Mouse (Mus musculus) embryonic facial prominence, embryonic 11.5 days (tissue): Measurements from ENCODE around the gene Tln2. TPM values are rescaled to one million over a fixed set of nuclear protein-coding genes. Genes with fewer than 3 reads are reported as not detected.
A peak's percentile ranks its signal among the peaks of the same experiment; 100 is the strongest.

Source experiments
- ATAC-seq: fragments of 200-750 bp; cut with Nextera tagmentation; replicated peaks from 2 replicates; pipeline ENCODE4 v1.8.0; 2017; ENCODE audit warnings: low read depth; ENCODE audit not compliant: insufficient number of reproducible peaks, low FRiP score, low TSS enrichment
- DNase-seq: peaks from one replicate; pipeline ENCODE4 v3.0.0-alpha.2; 2015; ENCODE audit warnings: low spot score
- H3K27ac ChIP-seq: fragments of 300-500 bp; sonication (generic); replicated peaks from 2 replicates; pipeline ENCODE4 v1.5.1; 2014; ENCODE audit warnings: mild to moderate bottlenecking, low read depth, low read length, control low read depth
- H3K27me3 ChIP-seq: fragments of 300-500 bp; sonication (generic); 2 replicates; pipeline ENCODE4 v1.6.1; 2014; ENCODE audit warnings: mild to moderate bottlenecking, low read length, moderate library complexity, mixed read lengths; ENCODE audit not compliant: control insufficient read depth, insufficient read depth
- H3K36me3 ChIP-seq: fragments of 300-500 bp; sonication (generic); replicated peaks from 2 replicates; pipeline ENCODE4 v1.6.1; 2014; ENCODE audit warnings: low read depth, mild to moderate bottlenecking, low read length, moderate library complexity, mixed read lengths; ENCODE audit not compliant: control insufficient read depth, insufficient read depth
- H3K4me1 ChIP-seq: fragments of 300-500 bp; sonication (generic); 2 replicates; pipeline ENCODE4 v1.6.1; 2014; ENCODE audit warnings: low read length, mixed read lengths; ENCODE audit not compliant: control insufficient read depth, insufficient read depth
- H3K4me2 ChIP-seq: fragments of 300-500 bp; sonication (generic); 2 replicates; pipeline ENCODE4 v1.6.1; 2014; ENCODE audit warnings: low read depth, mild to moderate bottlenecking, control low read depth, low read length, moderate library complexity
- H3K4me3 ChIP-seq: fragments of 300-500 bp; sonication (generic); 2 replicates; pipeline ENCODE4 v1.5.1; 2014; ENCODE audit warnings: low read depth, low read length, control low read depth
- H3K9ac ChIP-seq: fragments of 300-500 bp; sonication (generic); replicated peaks from 2 replicates; pipeline ENCODE4 v1.6.1; 2014; ENCODE audit warnings: mild to moderate bottlenecking, control low read depth, low read length
- H3K9me3 ChIP-seq: fragments of 300-500 bp; sonication (generic); replicated peaks from 2 replicates; pipeline ENCODE4 v1.6.1; 2016; ENCODE audit warnings: mild to moderate bottlenecking, low read length, inconsistent platforms, mixed read lengths; ENCODE audit not compliant: control insufficient read depth
- WGBS: fragments of 180-500 bp; shearing (Covaris S2); extraction: QIAGEN DNeasy Blood & Tissue Kit; methylation state at CpG from one replicate; pipeline ENCODE4 v1.1.7; 2014; 5-methylcytosine and 5-hydroxymethylcytosine counted together
- polyA plus RNA-seq: library from polyadenylated mRNA; unstranded; fragments of >200 nt; fragmentation: Nextera tagmentation; extraction: Ambion mirVana; gene quantifications from 2 replicates; pipeline ENCODE4 v1.2.1, GENCODE M21; 2014

The Tln2 gene
- polyA plus RNA-seq, 1 experiment from 2014 or later = 25.3 TPM

DNA sequence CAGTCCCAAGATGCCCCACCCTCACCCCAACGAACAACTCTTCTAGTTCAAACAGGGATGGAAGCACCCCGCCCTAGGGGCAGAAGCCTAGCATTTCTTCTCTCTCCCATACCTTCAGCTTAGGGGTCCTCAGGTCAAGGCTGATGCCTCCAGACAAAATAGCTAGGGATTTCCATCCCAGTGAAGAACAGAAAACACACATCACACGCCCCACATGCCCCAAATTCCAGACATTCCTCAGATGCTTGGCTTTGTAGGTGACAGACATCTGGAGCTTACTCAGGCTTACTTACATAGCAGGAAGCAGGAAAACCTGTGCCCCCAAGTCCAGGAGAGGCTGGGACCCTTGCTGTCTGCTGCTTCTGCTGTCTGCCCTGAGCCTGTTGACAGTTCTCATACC lies 351.1 kb downstream of the Tln2 start:
- no peak overlapping the region for H3K27ac ChIP-seq
- DNase-seq (peak; percentile 71), ATAC-seq (no peak)

DNA sequence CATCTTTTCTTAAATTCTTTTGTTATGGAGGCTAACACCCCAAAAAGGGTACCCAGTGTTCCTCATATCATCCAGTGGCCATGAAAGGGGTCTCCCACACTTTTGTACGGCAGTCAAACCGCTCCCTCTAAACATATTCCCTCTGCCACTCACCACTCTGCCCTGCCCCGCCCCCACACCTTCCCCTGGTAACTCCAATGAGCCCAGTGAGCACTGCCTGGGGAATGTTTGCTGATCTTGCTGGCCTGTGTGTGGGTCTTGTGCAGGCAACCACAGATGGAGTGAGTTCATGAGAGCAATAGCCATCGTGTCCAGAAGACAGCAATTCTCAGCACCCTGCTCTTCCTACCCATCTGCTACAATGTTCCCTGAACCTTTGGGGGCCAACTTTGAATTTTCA lies 354.3 kb downstream of the Tln2 start:
- Histone ChIP-seq H3K4me1 (no peaks in the 10 kb centered on the region), H3K27ac (no peak overlapping the region), H3K4me3 (no peak overlapping the region), H3K36me3 (no peaks in the 10 kb centered on the region), H3K9me3 (no peaks in the 10 kb centered on the region), H3K4me2 (no peak overlapping the region), H3K27me3 (no peaks in the 10 kb centered on the region), H3K9ac (no peak overlapping the region)
- no peak for ATAC-seq
- 72% methylated on average over 4 of the region's 4 CpGs for WGBS
- no peak for DNase-seq

More for the DNA sequence above, 351.1 kb downstream of the Tln2 start:
- Histone ChIP-seq H3K27me3 (no peaks in the 10 kb centered on the region), H3K4me1 (no peaks in the 10 kb centered on the region), H3K4me3 (no peak overlapping the region), H3K9ac (no peak overlapping the region), H3K4me2 (no peak overlapping the region), H3K36me3 (no peaks in the 10 kb centered on the region), H3K9me3 (no peaks in the 10 kb centered on the region)
- 9% methylated on average over 3 of the region's 3 CpGs for WGBS

DNA sequence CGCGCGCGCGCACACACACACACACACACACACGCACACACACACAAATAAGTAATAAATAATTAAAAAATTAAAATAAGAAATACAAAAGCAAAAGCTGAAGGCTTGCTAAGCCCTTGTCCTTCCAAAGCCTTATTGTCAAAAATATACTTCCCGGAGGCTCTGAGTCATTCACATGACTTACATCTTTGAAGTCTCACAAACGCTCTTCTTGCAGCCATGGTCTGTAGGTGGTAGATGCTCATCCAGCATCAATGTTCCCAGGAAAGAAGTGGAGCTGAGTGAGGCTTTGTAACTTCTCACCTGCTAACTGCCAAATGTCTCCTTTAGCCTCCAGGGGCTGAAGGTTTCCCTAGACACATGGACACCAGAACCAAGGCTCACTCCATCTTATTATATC lies 362.9 kb downstream of the Tln2 start:
- Histone ChIP-seq H3K9ac (no peak overlapping the region), H3K27me3 (no peaks in the 10 kb centered on the region), H3K9me3 (no peaks in the 10 kb centered on the region), H3K4me2 (no peak overlapping the region), H3K27ac (no peak overlapping the region), H3K4me3 (no peak overlapping the region), H3K4me1 (peaks cover 2% of the 10 kb centered on the region; the same call in 1 of the 2 replicates), H3K36me3 (no peaks in the 10 kb centered on the region)
- ATAC-seq (no peak), DNase-seq (no peak)
- WGBS = 96% methylated on average over 8 of the region's 8 CpGs

DNA sequence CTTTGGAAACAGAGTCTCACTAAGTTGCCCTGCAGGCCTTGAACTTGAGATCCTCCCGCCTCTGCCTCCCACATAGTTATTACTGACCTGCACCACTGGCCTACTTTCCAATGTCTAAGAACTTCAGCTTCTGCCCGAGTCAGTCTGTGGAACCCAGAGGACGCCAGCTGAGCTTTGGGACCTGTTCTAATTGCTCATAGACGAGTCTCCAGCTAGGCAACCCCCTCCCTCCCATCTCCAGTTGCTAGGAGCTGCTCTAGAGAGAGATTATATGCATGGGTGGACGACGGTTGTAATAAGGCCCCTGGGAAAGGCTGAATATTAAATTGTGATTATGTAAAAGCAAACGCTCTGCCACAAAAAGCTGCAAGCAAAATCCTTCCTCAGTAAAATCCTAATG lies 364.2 kb downstream of the Tln2 start:
- Histone ChIP-seq H3K4me3 (no peak overlapping the region), H3K4me1 (peaks cover 5% of the 10 kb centered on the region; the same call in 1 of the 2 replicates), H3K27me3 (no peaks in the 10 kb centered on the region), H3K4me2 (no peak overlapping the region), H3K36me3 (no peaks in the 10 kb centered on the region), H3K27ac (no peak overlapping the region), H3K9me3 (no peaks in the 10 kb centered on the region), H3K9ac (no peak overlapping the region)
- 66% methylated on average over 7 of the region's 7 CpGs for WGBS
- ATAC-seq = no peak
- no peak for DNase-seq

DNA sequence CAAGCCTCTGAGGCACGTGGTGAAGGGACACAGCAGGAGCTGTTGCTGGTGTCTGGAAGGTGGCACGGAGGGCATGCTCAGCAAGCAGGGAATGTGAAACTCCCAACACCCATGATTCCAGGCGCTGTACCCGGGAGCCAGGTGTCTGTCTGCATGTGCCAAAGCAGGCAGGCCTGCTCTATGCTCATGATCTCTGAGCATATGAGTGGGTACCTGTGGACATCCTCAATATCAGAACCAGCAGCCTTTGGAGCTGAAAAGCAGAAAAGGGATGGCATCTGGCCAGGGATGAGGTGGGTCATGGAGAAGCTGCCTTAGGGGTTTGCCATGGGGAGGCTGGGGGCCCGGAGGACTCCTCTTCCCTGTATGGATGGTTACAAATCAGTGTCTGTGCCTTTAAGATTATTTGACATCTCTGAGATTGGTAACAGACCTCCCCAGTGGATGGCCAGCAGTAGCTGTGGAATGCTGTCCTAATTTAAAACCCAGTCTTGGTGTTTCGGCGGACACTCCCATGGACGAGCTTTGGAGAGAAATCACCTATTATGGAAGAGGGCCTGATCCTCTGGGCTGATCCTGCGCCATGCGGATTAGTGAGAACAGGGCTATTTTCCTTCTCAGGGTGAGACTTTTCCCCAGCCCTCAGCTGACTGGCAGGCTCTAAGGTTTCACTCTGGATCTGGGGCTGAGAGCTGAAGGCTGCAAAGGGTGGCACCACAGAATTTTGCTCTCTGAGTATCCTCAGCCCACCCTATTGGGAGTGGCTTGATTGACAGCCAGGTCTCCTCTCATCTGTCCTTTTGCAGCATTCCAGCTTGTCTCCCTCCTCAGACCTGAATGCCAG lies 367.8 kb downstream of the Tln2 start:
- DNase-seq = no peak

DNA sequence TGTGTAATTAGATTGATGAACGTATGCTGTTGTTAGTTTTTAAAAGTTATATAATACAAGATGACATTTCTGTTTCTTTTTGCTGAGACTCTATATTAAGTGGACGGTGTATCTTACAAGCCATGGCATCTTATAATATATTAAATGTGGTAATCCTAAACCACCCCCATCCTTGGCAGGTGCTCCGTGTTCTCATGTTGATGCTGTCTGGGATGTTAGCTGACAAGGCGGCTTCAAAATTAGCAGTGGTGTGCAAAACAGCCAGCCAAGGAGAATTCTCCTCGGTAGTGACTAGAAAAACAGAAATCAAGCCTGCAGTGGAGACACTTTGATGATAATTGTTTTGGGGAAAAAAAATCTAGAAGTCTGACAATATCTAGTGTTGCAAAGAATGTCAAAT lies 371.8 kb downstream of the Tln2 start:
- 82% methylated on average over 5 of the region's 5 CpGs for WGBS
- no peak overlapping the region for H3K4me2 ChIP-seq
- no peak overlapping the region for H3K9ac ChIP-seq
- no peaks in the 10 kb centered on the region for H3K36me3 ChIP-seq
- H3K27me3 ChIP-seq = no peaks in the 10 kb centered on the region
- no peaks in the 10 kb centered on the region; the same call in 1 of the 2 replicates for H3K9me3 ChIP-seq
- ATAC-seq (no peak), DNase-seq (no peak)
- H3K4me1 ChIP-seq = peaks cover 5% of the 10 kb centered on the region; the same call in 1 of the 2 replicates
- no peak overlapping the region for H3K27ac ChIP-seq
- H3K4me3 ChIP-seq = no peak overlapping the region

More for the DNA sequence above, 367.8 kb downstream of the Tln2 start:
- Histone ChIP-seq H3K9ac (no peak overlapping the region), H3K27ac (no peak overlapping the region), H3K9me3 (no peaks in the 10 kb centered on the region; the same call in 1 of the 2 replicates), H3K36me3 (no peaks in the 10 kb centered on the region), H3K4me3 (no peak overlapping the region), H3K4me1 (peaks cover 5% of the 10 kb centered on the region; the same call in 1 of the 2 replicates), H3K4me2 (no peak overlapping the region), H3K27me3 (no peaks in the 10 kb centered on the region)
- ATAC-seq = no peak
- 46% methylated on average over 10 of the region's 10 CpGs for WGBS

DNA sequence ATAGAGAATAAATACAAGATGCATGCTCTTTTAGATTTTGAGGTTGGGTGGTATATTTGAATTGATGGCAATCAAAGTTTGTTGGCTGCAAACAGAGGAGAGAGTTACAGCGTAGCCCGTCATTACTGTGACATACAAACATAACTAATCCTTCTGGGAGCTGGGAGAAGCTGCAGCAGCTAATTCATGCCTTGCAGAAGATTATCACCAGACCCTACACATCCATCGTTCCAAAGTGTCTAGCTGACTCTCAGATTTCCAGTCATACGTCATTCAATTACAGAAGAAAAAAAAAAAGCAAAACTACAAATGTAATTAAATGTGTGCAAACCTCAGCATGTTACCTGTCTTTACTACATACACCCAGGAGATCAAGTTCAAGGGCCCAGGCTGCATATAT lies 372.3 kb downstream of the Tln2 start:
- no peak for DNase-seq
- ATAC-seq = no peak
- H3K36me3 ChIP-seq = no peaks in the 10 kb centered on the region

DNA sequence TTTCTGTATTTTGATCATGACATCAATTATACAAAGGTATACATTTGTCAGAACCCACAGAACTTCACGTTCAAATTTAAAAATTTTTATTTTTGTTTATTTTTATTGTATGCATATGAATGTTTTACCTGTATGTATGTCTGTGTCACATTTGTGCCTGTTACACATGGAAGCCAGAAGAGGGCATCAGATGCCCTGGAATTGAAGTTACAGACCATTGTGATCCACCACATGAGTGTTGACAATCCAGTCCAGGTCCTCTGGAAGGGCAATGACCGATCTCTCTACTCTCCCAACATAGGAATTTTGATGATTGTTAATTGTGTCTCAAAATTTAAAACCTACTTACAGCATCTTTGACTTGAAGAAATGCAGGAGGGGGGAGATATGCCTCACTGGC lies 374.9 kb downstream of the Tln2 start:
- Histone ChIP-seq H3K4me3 (no peak overlapping the region), H3K36me3 (no peaks in the 10 kb centered on the region), H3K27ac (no peak overlapping the region)

More for the DNA sequence above, 372.3 kb downstream of the Tln2 start:
- Histone ChIP-seq H3K4me2 (no peak overlapping the region), H3K9ac (no peak overlapping the region), H3K4me3 (no peak overlapping the region), H3K4me1 (peaks cover 8% of the 10 kb centered on the region; the same call in 1 of the 2 replicates), H3K27me3 (no peaks in the 10 kb centered on the region), H3K27ac (no peak overlapping the region), H3K9me3 (no peaks in the 10 kb centered on the region; the same call in 1 of the 2 replicates)
- WGBS = 62% methylated on average over 4 of the region's 4 CpGs

More for the DNA sequence above, 374.9 kb downstream of the Tln2 start:
- H3K9me3 ChIP-seq = no peaks in the 10 kb centered on the region; the same call in 1 of the 2 replicates
- H3K9ac ChIP-seq = no peak overlapping the region
- 83% methylated on average over 2 of the region's 2 CpGs for WGBS
- DNase-seq = no peak
- H3K4me1 ChIP-seq = 0 out of 2 replicates have a peak, but pooled peaks cover 3% of the 10 kb centered on the region
- no peak overlapping the region for H3K4me2 ChIP-seq
- H3K27me3 ChIP-seq = no peaks in the 10 kb centered on the region
- ATAC-seq = no peak
